Mouse (Mus musculus) erythroblast, adult 5-6 weeks (primary cell): ENCODE measurements around the gene Zmym3. TPM values are rescaled to one million over a fixed set of nuclear protein-coding genes. Genes with fewer than 3 reads are reported as not detected.
A peak's percentile ranks its signal among the peaks of the same experiment; 100 is the strongest.

ENCODE experiments used
- ATAC-seq: replicated peaks from 2 replicates; pipeline ENCODE4 v1.8.0; 2016; ENCODE audit warnings: moderate number of reproducible peaks, mild to moderate bottlenecking, moderate TSS enrichment, inconsistent platforms; ENCODE audit not compliant: poor library complexity, low FRiP score, severe bottlenecking
- total RNA-seq, 2 experiments: library from RNA; stranded (forward) in 1 of 2; stranded (reverse) in 1 of 2; fragments of 150-400 nt in 1 of 2; fragments of 200-764, 138-1000 nt in 1 of 2; gene quantifications; 2 replicates each; pipeline versions ENCODE4 v1.2.3 to v1.2.4; 2015 to 2017; ENCODE audit warnings: low replicate concordance in 2 of 2

The Zmym3 gene
- 35.4 and 42.2 TPM in 2 replicates for total RNA-seq (2015; ENCODE audit: low replicate concordance)
- total RNA-seq (2017; ENCODE audit: low replicate concordance): 4.7 and 22.7 TPM in 2 replicates

- ATAC-seq: no peak
These were observed at the start of gene Zmym3 for GRCm38 (mm10) chrX:101420700-101421095. Gene Zmym3 (minus strand): TSS chrX:101420849.

GRCm38 (mm10) chrX:101451591-101451990 lies 30.9 kb upstream of the Zmym3 start:
- ATAC-seq: no peak

DNA sequence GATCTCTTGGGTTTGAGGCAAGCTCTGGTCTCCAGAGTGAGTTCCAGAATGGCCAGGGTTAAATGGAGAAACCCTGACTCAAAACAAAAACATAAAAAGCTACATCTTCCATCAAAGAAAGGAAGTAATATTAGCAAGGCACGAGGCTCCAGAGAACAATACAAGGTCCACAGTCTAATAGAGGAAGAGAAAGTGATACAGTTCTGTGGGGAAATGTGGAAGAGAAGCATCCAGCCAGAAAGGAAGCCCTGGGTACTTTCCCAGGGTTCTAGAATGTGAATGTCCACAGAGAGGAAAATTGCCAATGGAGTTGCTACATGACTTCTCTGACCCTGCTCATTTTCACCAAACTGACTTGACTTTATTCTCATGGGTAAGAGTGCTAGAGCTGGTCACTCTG lies 30.5 kb upstream of the Zmym3 start:
- no peak for ATAC-seq

DNA sequence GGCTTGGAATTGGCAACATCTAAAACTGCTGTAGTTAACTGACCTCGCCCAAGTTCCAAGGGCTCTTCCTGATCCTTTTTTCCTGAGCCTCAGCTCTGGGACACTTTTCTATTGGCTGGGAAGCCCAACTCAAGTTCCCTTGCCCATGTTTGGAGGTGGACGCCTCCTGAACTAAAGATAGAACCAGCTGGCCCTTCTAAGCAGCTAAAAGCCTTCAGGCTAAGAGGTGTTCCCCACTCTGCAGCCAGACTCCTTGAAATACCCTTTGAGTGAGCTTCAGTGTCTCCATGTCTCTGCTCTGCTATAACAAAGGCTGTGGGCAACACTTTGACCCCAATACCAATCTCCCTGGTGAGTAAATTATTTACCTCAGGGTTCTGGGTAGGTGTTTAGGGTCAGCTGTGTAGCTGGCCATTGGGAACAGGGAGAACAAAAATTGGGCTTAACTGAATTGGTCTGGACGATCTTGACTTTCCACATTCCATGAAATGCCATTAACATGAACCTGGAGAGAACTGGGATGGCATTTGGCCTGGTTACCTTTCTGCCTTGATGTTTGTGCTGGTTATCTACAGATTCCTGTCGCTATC lies 28.3 kb upstream of the Zmym3 start, which contains the start of gene Itgb1bp2:
Gene Itgb1bp2, plus strand, starts transcription at position 203 of the 590 bp plus-strand sequence.
- ATAC-seq: no peak

- peak; percentile 23 for ATAC-seq
These were observed 9.3 kb upstream of the Zmym3 start for GRCm38 (mm10) chrX:101429976-101430375.

- ATAC-seq: peak; percentile 97
These were observed 8.7 kb upstream of the Zmym3 start, which contains the start of gene Nono for GRCm38 (mm10) chrX:101429142-101429949. Gene Nono (plus strand): TSS chrX:101429318.

GRCm38 (mm10) chrX:101428785-101429141 lies 8.1 kb upstream of the Zmym3 start:
- ATAC-seq: peak; percentile 33

GRCm38 (mm10) chrX:101427774-101428173 lies 7.1 kb upstream of the Zmym3 start:
- ATAC-seq: no peak

DNA sequence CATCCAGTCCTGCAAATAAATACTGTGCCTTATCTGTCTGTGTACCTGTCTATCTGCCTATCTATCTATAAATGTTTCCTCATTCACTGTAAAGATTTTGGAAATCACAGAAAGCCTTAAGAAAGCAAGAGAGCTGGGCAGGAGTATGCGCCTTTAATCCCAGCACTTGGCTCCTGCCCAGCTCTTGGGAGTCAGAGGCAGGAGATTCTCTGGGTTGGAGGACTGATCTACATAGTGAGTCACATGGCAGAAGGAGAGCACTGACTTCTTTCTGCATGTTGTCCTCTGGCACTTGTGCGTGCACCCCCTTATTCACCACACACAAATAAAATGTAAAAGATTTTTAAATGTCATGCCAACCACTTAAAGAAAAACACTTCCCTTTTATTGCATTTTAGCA lies 2.8 kb upstream of the Zmym3 start:
- ATAC-seq: no peak

GRCm38 (mm10) chrX:101419725-101420699 lies 637 bp downstream of the Zmym3 start:
- ATAC-seq: peak; percentile 85

DNA sequence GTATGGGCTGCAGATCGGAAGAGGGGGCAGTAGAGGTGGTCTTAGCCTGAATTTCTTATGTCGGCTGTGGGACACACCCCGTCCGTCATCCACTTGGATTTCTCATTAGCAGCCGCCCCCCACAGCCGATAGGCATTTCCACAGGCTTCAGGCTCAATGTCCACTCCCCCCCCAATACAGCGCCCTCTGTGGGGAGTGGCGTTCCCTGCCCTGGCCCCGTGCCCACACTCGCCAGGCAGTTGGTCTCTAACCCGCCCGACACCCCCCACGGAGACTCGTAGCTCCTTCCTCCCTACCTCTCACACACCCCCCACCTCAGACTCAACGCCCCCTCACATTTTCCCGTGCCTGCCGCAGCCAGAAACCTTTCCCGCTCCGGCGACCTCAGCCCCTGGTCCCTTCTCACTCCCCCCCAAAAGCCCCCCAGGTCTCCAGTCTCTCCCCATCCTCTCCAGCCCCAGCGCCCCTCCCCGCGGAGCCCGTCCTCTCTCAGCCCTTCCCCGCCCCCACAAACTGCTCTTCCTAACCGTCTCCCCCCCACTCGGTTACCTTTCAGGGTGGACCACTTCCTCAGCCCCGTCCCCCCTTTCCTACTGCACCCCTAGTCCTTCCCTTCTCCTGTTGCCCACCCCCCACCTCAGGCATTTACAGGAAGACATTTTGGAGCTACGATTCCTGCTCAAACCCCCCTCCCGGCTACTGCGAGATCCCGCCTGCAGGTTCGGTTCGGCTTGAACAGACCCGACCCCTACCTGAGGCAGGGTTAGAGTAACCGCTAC lies 1.5 kb downstream of the Zmym3 start:
- ATAC-seq: peak; percentile 28; the same call in 1 of the 2 replicates

DNA sequence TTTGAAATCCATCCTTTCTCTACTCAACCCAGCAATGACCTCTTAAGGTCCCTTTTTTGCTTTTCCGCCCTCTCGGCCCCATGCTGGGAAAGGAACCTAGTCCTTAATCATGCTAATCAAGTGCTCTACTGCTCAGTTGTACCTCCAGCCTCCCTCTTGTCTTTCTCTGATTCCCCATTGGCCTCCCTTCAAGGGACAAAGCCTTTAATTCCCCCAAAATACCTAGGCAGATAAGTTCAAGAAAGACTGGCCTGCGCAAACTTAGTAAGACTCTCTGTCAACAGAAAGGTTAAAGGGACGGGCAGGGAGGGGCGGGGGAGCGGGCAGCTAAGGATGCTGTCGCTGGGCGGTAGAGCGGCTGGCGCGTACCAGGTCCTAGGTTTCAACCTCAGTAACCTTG lies 24.2 kb downstream of the Zmym3 start:
- no peak for ATAC-seq

GRCm38 (mm10) chrX:101394341-101394740 lies 26.3 kb downstream of the Zmym3 start:
- no peak for ATAC-seq

- ATAC-seq: no peak
These were observed 31.6 kb downstream of the Zmym3 start for GRCm38 (mm10) chrX:101388866-101389537.

GRCm38 (mm10) chrX:101386222-101386621 lies 34.4 kb downstream of the Zmym3 start:
- ATAC-seq: no peak

DNA sequence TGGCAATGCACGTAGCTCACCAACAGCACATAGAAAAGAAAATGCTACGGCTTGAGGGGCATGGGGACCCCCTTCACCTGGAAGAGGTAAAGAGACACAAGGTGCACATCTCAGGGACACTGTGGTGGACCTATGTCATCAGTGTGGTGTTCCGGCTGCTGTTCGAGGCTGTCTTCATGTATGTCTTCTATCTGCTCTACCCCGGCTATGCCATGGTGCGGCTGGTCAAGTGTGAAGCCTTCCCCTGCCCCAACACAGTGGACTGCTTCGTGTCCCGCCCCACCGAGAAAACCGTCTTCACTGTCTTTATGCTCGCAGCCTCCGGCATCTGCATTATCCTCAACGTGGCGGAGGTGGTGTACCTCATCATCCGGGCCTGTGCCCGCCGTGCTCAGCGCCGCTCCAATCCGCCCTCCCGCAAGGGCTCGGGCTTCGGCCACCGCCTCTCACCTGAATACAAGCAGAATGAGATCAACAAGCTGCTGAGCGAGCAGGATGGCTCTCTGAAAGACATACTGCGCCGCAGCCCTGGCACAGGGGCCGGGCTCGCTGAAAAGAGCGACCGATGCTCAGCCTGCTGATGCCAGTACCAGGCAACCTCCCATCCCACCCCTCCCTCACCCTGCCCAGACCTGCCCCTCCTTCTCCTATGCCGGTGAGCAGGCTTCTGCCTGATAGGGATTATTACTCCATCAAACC lies 36.1 kb downstream of the Zmym3 start:
- no peak for ATAC-seq

DNA sequence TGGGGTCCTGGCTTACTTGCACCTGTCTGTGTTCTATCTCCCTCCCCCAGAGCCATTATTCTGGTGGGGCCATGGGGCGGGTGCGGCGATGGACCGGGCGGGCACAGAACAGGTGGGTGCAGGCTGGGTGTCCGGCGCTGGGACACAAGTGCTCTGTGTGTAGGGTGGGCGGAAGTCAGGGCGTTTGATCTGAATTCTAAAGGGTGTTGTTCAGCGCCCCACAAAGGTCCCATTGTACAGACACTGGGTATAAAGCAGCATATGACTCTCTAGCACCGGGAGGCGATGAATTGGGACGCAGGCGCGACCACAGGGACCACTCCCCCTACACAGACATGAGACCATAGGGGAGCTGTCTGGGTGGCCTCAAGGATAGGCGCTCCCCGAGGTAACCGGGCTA lies 37.2 kb downstream of the Zmym3 start:
- no peak for ATAC-seq

GRCm38 (mm10) chrX:101379744-101380143 lies 40.9 kb downstream of the Zmym3 start:
- no peak for ATAC-seq
